Mouse (Mus musculus): ENCODE measurements around the gene Ip6k2.
A peak's percentile ranks its signal among the peaks of the same experiment; 100 is the strongest.

Gene Ip6k2

GRCm38 (mm10) chr9:108820077-108820476, 36.5 kb downstream of the Ip6k2 start:
- DNase-seq (ENCODE audit: low spot score) = no peak

- no peak for DNase-seq (ENCODE audit: low spot score)
These were observed 40.6 kb downstream of the Ip6k2 start for GRCm38 (mm10) chr9:108824144-108824685.

GRCm38 (mm10) chr9:108824755-108825413, 41.3 kb downstream of the Ip6k2 start:
- DNase-seq (ENCODE audit: low spot score) = no peak

GRCm38 (mm10) chr9:108825820-108826699, 42.5 kb downstream of the Ip6k2 start, which contains the start of gene Celsr3:
Gene Celsr3, plus strand, starts transcription at chr9:108826320.
- no peak for DNase-seq (ENCODE audit: low spot score)

- DNase-seq (ENCODE audit: low spot score) = peak; percentile 68
These were observed 43.2 kb downstream of the Ip6k2 start for GRCm38 (mm10) chr9:108826700-108827340.

- DNase-seq (ENCODE audit: low spot score) = no peak
These were observed 43.9 kb downstream of the Ip6k2 start for GRCm38 (mm10) chr9:108827454-108827853.

GRCm38 (mm10) chr9:108827906-108828305, 44.3 kb downstream of the Ip6k2 start:
- no peak for DNase-seq (ENCODE audit: low spot score)

- peak; percentile 27 for DNase-seq (ENCODE audit: low spot score)
These were observed 48.0 kb downstream of the Ip6k2 start for GRCm38 (mm10) chr9:108831637-108832036.

- peak; percentile 94 for DNase-seq (ENCODE audit: low spot score)
These were observed 49.0 kb downstream of the Ip6k2 start for GRCm38 (mm10) chr9:108832390-108833108.

- DNase-seq (ENCODE audit: low spot score) = peak; percentile 34
These were observed 59.4 kb downstream of the Ip6k2 start for GRCm38 (mm10) chr9:108842989-108843388.

- no peak for DNase-seq (ENCODE audit: low spot score)
These were observed 61.8 kb downstream of the Ip6k2 start for GRCm38 (mm10) chr9:108845390-108845789.

- DNase-seq (ENCODE audit: low spot score) = peak; percentile 38
These were observed 63.8 kb downstream of the Ip6k2 start for GRCm38 (mm10) chr9:108847374-108847773.

GRCm38 (mm10) chr9:108848419-108848818, 64.8 kb downstream of the Ip6k2 start:
- no peak for DNase-seq (ENCODE audit: low spot score)

- DNase-seq (ENCODE audit: low spot score) = peak; percentile 29
These were observed 69.4 kb downstream of the Ip6k2 start, which contains the start of gene Slc26a6 for GRCm38 (mm10) chr9:108852976-108853375. Gene Slc26a6, plus strand, starts transcription at chr9:108853283.

GRCm38 (mm10) chr9:108853635-108854240, 70.1 kb downstream of the Ip6k2 start:
- DNase-seq (ENCODE audit: low spot score) = peak; percentile 96

GRCm38 (mm10) chr9:108854241-108854696, 70.7 kb downstream of the Ip6k2 start:
- peak; percentile 90 for DNase-seq (ENCODE audit: low spot score)

- DNase-seq (ENCODE audit: low spot score) = no peak
These were observed 71.7 kb downstream of the Ip6k2 start for GRCm38 (mm10) chr9:108855335-108855734.
